Mouse (Mus musculus) hindbrain, embryonic 10.5 days (tissue): Measurements from ENCODE around the gene Sgpl1. TPM values are rescaled to one million over a fixed set of nuclear protein-coding genes. Genes with fewer than 3 reads are reported as not detected.

Experiments used
- DNase-seq: peaks from one replicate; pipeline ENCODE4 v3.0.0-alpha.2; 2017; ENCODE audit warnings: low spot score
- H3K27ac ChIP-seq: fragments of 300-500 bp; sonication (generic); 2 replicates; pipeline ENCODE4 v1.5.1; 2016; ENCODE audit warnings: mild to moderate bottlenecking, moderate library complexity
- H3K27me3 ChIP-seq: fragments of 300-500 bp; sonication (generic); 2 replicates; pipeline ENCODE4 v1.6.1; 2016; ENCODE audit warnings: mild to moderate bottlenecking; ENCODE audit not compliant: poor library complexity, insufficient read depth, severe bottlenecking
- H3K36me3 ChIP-seq: fragments of 300-500 bp; sonication (generic); 2 replicates; pipeline ENCODE4 v1.6.1; 2016; ENCODE audit warnings: mild to moderate bottlenecking, moderate library complexity
- H3K4me1 ChIP-seq: fragments of 300-500 bp; sonication (generic); replicated peaks from 2 replicates; pipeline ENCODE4 v1.6.1; 2016; ENCODE audit warnings: mild to moderate bottlenecking
- H3K4me3 ChIP-seq: fragments of 300-500 bp; sonication (generic); 2 replicates; pipeline ENCODE4 v1.5.1; 2016; ENCODE audit warnings: mild to moderate bottlenecking, moderate library complexity
- H3K9me3 ChIP-seq: fragments of 300-500 bp; sonication (generic); 2 replicates; pipeline ENCODE4 v1.6.1; 2016; ENCODE audit warnings: mild to moderate bottlenecking, moderate library complexity
- WGBS: fragments of 180-500 bp; shearing (Covaris S2); methylation state at CpG from one replicate; pipeline ENCODE4 v1.1.7; 2016; 5-methylcytosine and 5-hydroxymethylcytosine counted together
- polyA plus RNA-seq: library from polyadenylated mRNA; unstranded; fragments of >200 nt; fragmentation: Nextera tagmentation; extraction: Ambion mirVana; gene quantifications from 2 replicates; pipeline ENCODE4 v1.2.1, GENCODE M21; 2016

Sgpl1 gene
- polyA plus RNA-seq = 64.8 and 73.0 TPM in 2 replicates

DNA sequence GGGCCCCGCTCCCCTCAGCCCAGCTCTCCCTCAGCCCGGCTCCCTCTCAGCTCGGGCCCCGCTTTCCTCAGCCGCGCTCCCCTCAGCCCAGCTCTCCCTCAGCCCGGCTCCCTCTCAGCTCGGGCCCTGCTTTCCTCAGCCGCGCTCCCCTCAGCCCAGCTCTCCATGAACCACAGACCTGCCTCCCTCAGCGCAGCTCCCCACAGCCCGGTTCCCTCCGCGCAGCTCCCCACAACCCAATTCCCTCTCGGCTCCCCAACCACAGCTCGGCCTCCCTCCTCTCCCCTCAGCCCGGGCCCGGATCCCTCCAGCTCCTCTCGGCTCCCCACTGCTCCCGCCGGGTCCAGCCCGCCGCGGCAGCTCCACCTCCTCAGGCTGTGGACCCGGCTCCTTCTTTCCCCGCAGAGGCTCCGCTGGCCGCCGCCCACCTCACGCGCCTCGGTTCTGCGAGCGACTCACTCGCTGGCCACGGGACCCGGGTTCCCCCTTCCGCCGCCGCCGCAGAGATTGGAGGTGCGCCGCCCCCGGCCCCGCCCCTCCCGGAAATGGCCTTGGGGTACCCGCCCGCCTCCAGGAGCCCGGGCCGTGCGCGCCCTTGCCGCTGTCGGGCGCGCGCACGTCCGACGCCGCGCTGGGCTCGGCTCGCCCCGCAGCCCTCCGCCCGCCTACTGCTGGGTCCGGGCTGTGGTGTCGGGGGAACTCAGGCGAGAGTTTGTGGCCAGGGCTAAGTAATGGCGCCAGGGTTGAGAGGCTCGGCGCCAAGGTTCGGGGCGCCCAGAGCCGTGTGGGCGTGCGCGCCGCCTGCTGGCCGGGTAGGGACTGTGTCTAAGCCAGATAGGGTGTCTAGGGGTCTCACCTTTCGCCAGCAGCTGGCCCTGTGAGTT, at the start of gene Sgpl1:
TSS of gene Sgpl1 (minus strand) at position 547 of the 884 bp plus-strand sequence.
- WGBS = under 1% methylated on average over 82 of the region's 82 CpGs
- H3K36me3 ChIP-seq = 0 out of 2 replicates have a peak, but pooled peaks cover 2% of the 10 kb centered on the region
- peak within 1 kb of the TSS; percentile 96 for H3K4me3 ChIP-seq
- peak; percentile 92 for DNase-seq
- H3K9me3 ChIP-seq = no peaks in the 10 kb centered on the region
- no peaks in the 10 kb centered on the region for H3K27me3 ChIP-seq
- H3K4me1 ChIP-seq = peaks cover 30% of the 10 kb centered on the region
- H3K27ac ChIP-seq = peak within 1 kb of the TSS; percentile 94

GRCm38 (mm10) chr10:61195718-61196291, 48.3 kb upstream of the Sgpl1 start:
- no peaks in the 10 kb centered on the region for H3K9me3 ChIP-seq
- DNase-seq = no peak
- peaks cover 12% of the 10 kb centered on the region for H3K4me1 ChIP-seq
- no peak overlapping the region for H3K27ac ChIP-seq
- H3K4me3 ChIP-seq = no peak overlapping the region
- 90% methylated on average over 5 of the region's 5 CpGs for WGBS
- 0 out of 2 replicates have a peak, but pooled peaks cover 11% of the 10 kb centered on the region for H3K27me3 ChIP-seq
- no peaks in the 10 kb centered on the region for H3K36me3 ChIP-seq

DNA sequence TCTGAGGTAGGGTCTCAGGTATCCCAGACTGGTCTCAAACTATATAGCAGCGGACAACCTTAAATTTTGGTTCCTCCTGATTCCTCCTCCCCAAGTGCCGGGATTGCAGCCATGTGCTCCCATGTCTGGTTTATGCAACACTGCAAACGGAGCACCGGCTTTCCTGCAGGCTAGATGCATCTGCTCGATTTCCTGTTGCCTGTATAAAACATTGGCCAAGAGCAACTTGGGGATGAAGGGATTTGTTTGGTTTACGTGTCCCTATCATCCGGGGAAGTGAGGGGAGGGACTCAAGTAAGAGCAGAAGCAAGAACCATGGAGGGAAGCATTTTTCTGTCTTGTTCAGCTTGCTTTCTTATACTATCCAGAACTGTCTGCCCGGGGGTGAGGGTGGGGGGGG, 47.7 kb upstream of the Sgpl1 start:
- 90% methylated on average over 8 of the region's 8 CpGs for WGBS

DNA sequence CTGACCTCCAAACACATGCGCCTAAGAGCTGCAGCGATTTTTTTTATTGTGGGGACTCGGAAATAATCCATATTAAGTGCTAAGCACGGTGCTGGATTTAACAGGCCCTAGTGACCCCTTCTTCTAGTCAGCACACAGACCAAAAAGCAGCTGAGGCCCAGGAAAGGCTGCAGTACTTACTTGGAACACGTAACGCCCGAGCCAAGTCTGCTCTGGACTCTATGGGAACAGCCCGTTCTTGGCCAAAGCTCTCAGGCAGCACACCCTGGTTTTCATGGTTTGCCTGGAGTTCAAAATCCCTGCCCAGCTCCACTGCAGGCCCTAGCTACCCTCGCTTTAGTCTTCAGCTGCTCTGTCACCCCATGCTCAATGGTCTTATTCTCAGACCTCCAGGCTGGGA, 47.1 kb upstream of the Sgpl1 start:
- no peaks in the 10 kb centered on the region for H3K9me3 ChIP-seq
- WGBS = 84% methylated on average over 9 of the region's 9 CpGs
- H3K27me3 ChIP-seq = 0 out of 2 replicates have a peak, but pooled peaks cover 11% of the 10 kb centered on the region
- H3K4me1 ChIP-seq = peaks cover under 1% of the 10 kb centered on the region
- DNase-seq = no peak
- H3K36me3 ChIP-seq = no peaks in the 10 kb centered on the region
- H3K4me3 ChIP-seq = no peak overlapping the region
- no peak overlapping the region for H3K27ac ChIP-seq

More for the DNA sequence above, 47.7 kb upstream of the Sgpl1 start:
- H3K27me3 ChIP-seq = 0 out of 2 replicates have a peak, but pooled peaks cover 11% of the 10 kb centered on the region
- H3K9me3 ChIP-seq = no peaks in the 10 kb centered on the region
- H3K4me1 ChIP-seq = peaks cover 7% of the 10 kb centered on the region
- DNase-seq = no peak
- no peak overlapping the region for H3K4me3 ChIP-seq
- H3K36me3 ChIP-seq = no peaks in the 10 kb centered on the region
- H3K27ac ChIP-seq = no peak overlapping the region

DNA sequence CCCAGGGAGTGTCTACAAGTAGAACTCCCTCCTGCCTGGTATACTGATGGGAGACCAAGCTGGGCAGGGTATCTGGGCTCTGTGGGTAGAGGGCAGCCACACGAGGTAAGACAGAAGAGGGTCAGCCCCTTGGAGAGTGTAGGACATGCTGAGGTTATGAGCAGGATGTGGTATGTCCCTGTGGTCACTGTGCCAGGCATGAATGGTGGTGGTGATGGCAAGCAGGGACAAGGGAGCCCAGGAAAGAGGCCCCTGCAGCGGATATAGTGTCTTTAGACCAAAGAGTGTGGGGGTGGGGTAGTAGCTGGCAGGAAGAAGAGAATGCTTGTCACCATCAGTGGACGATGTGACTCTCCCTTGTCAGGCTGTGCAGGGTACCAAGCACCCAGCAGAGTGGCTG, 40.5 kb upstream of the Sgpl1 start:
- WGBS = 70% methylated on average over 3 of the region's 3 CpGs
- no peak for DNase-seq
- Histone ChIP-seq H3K27me3 (no peaks in the 10 kb centered on the region), H3K9me3 (no peaks in the 10 kb centered on the region), H3K36me3 (no peaks in the 10 kb centered on the region), H3K4me3 (no peak overlapping the region), H3K27ac (no peak overlapping the region), H3K4me1 (peaks cover 16% of the 10 kb centered on the region; the same call in 1 of the 2 replicates)

- H3K4me3 ChIP-seq = no peak overlapping the region
These were observed 39.5 kb upstream of the Sgpl1 start for GRCm38 (mm10) chr10:61187001-61187400.

DNA sequence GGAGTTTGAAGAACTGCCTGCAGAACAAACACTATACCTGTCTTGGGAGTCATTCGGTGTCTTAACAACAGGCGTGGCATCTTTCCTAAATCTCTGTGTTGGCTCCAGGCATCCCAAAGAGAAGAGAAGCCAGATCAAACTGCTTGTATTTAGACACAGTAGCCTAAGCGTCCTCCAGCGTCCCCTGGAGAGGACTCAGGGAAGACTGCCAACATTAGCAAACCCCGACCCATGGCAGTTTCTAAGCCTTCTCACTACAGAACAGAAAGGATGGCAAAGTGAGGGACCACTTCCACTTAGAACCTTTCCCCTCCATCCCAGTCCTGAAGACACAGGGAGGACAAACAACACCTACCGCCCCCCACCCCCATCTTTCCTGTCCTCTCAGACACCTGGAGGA, 32.4 kb upstream of the Sgpl1 start:
- Histone ChIP-seq H3K27ac (no peak overlapping the region), H3K36me3 (no peaks in the 10 kb centered on the region), H3K9me3 (no peaks in the 10 kb centered on the region), H3K4me3 (no peak overlapping the region), H3K27me3 (peaks cover 25% of the 10 kb centered on the region), H3K4me1 (peaks cover 15% of the 10 kb centered on the region)
- DNase-seq = no peak
- 83% methylated on average over 6 of the region's 6 CpGs for WGBS

More at GRCm38 (mm10) chr10:61187001-61187400, 39.5 kb upstream of the Sgpl1 start:
- 83% methylated on average over 3 of the region's 3 CpGs for WGBS
- peaks cover 16% of the 10 kb centered on the region; the same call in 1 of the 2 replicates for H3K4me1 ChIP-seq
- H3K9me3 ChIP-seq = no peaks in the 10 kb centered on the region
- no peaks in the 10 kb centered on the region for H3K27me3 ChIP-seq
- no peak overlapping the region for H3K27ac ChIP-seq
- no peaks in the 10 kb centered on the region for H3K36me3 ChIP-seq
- no peak for DNase-seq

DNA sequence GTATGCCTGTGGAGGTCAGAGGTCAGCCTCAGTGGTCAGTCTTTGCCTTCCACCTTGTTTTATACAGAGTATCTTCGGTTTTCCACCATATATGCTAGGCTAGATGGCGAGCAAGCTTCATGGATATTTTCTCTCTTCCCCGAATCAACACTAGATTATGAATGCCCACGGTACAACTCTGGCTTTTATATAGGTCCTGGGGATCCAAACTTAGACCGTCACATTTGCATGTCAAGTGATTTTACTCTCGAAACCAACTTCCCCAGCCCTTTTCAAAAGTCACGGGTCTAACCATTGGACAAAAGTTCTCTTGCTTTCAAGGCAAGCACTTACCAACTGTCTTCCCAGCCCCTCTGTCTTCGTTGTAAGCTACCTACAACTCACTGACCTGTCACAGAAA, 31.2 kb upstream of the Sgpl1 start:
- no peak overlapping the region for H3K27ac ChIP-seq
- WGBS = 87% methylated on average over 8 of the region's 8 CpGs
- no peak overlapping the region for H3K4me3 ChIP-seq
- H3K4me1 ChIP-seq = peaks cover 15% of the 10 kb centered on the region
- peaks cover 32% of the 10 kb centered on the region for H3K27me3 ChIP-seq
- no peaks in the 10 kb centered on the region for H3K9me3 ChIP-seq
- no peaks in the 10 kb centered on the region for H3K36me3 ChIP-seq
- DNase-seq = no peak

DNA sequence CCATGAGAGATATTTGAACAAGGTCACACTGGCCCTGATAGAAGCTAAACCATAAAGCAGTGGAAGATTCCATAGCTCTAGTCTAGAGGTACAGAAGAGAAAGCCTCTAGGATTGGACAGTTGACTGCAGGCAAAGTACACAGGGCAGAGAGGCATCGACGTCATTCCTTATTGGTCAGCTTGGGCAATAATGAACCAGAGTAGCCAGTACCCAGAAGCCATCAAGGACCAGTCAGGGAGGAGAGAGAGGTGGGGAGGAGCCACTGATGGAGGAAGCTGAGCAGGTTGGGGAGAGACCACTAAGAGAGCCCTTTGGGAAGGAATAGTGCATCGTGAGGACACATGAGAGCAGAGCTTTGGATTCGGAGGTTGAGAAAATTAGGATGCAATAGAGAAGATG, 30.2 kb upstream of the Sgpl1 start:
- peaks cover 32% of the 10 kb centered on the region for H3K27me3 ChIP-seq
- no peak overlapping the region for H3K27ac ChIP-seq
- H3K4me1 ChIP-seq = peaks cover 15% of the 10 kb centered on the region
- no peaks in the 10 kb centered on the region for H3K36me3 ChIP-seq
- no peak overlapping the region for H3K4me3 ChIP-seq
- no peaks in the 10 kb centered on the region for H3K9me3 ChIP-seq
- WGBS = 78% methylated on average over 4 of the region's 4 CpGs
- no peak for DNase-seq

DNA sequence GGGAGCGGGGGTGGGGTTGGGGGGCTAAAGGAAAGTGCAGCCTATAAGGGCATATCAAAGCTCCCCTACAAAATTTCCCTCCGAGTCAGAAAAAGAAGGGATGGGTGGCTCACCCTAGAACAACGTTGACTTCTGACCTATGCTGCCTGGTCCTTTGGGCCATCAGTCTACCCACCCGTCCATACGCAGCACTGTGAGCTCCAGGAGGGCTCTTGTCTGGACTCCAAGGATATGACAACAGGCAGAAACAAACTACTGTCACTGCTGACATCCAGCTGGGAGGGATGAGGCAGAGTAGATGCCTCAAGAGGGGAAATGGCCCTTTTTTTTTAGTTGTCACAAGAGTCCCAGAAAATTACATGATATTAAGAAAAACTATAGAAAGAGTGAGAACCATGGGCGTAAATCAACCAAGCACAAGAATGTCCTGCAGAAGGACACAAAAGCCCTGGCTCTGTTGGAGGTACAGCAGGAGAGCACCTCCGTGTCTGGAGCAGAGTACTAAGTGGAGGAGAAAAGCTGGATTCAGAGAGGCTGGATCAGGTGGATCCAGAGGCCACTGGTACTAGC, 28.8 kb upstream of the Sgpl1 start:
- peak overlapping the region; percentile 30 for H3K4me3 ChIP-seq

GRCm38 (mm10) chr10:61175442-61176204, 28.1 kb upstream of the Sgpl1 start:
- Histone ChIP-seq H3K36me3 (no peaks in the 10 kb centered on the region), H3K27me3 (peaks cover 32% of the 10 kb centered on the region), H3K27ac (no peak overlapping the region), H3K4me1 (peaks cover 15% of the 10 kb centered on the region), H3K4me3 (peak overlapping the region; percentile 30), H3K9me3 (no peaks in the 10 kb centered on the region)
- DNase-seq = peak; percentile 56
- WGBS = 19% methylated on average over 24 of the region's 24 CpGs

More for the DNA sequence above, 28.8 kb upstream of the Sgpl1 start:
- Histone ChIP-seq H3K27ac (no peak overlapping the region), H3K36me3 (no peaks in the 10 kb centered on the region), H3K9me3 (no peaks in the 10 kb centered on the region), H3K4me1 (peaks cover 15% of the 10 kb centered on the region), H3K27me3 (peaks cover 32% of the 10 kb centered on the region)
- 44% methylated on average over 7 of the region's 7 CpGs for WGBS
- DNase-seq = no peak

DNA sequence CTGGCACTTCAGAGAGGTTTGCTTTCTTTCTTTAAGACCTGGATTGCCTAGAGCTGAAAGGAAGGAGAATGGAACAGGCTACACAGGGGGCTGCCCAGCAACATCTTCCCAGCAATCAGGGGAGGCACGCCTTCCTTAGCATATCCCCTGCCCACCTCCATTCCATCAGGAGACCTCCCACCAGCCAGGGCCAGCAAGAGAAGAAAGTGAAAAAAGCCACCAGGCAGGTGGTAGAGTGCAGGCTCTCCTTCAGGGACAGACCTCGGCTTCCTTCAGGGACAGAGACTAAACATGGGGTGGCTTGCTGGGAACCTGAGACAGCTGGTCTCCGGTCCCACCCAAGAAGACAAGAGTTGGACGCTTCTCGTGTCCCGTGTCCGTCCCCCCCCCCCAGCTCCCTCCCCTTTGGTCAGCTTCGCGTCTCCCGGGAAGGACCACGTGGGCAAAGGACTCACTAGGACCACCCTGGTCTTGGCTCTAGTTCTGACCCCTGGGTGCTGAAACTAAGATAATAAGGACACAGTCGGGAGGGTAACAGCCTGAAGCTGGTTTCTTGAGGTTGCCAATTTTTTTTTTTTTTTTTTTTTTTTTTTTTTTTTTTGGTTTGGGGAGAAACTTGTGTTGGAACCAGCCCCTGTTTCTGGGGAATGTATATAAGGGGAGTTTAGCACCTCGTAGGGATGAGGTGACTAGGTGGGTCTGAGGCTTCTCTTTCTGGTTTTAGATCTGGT, 27.4 kb upstream of the Sgpl1 start:
- 41% methylated on average over 13 of the region's 13 CpGs for WGBS
- H3K9me3 ChIP-seq = no peaks in the 10 kb centered on the region

More for the DNA sequence above, 27.4 kb upstream of the Sgpl1 start:
- Histone ChIP-seq H3K36me3 (no peaks in the 10 kb centered on the region), H3K4me3 (no peak overlapping the region), H3K27me3 (peaks cover 32% of the 10 kb centered on the region), H3K27ac (no peak overlapping the region), H3K4me1 (peaks cover 15% of the 10 kb centered on the region)
- DNase-seq = no peak
